Mouse (Mus musculus) brain, embryonic 14.5 days (tissue): ENCODE measurements around the gene Nup43.

Source experiments
- CTCF ChIP-seq: fragments of 200-500 bp; IDR thresholded peaks from 2 replicates; pipeline ENCODE4 v1.5.1; 2012; ENCODE audit warnings: inconsistent platforms, mild to moderate bottlenecking, moderate library complexity, borderline replicate concordance; ENCODE audit not compliant: insufficient read depth, insufficient read length; ENCODE audit errors: extremely low read depth
- POLR2A ChIP-seq: fragments of 200-500 bp; IDR thresholded peaks from 2 replicates; pipeline ENCODE4 v1.6.1; 2012; ENCODE audit warnings: mild to moderate bottlenecking, inconsistent platforms, borderline replicate concordance; ENCODE audit not compliant: poor library complexity, insufficient read depth, insufficient read length, severe bottlenecking; ENCODE audit errors: extremely low read depth

DNA sequence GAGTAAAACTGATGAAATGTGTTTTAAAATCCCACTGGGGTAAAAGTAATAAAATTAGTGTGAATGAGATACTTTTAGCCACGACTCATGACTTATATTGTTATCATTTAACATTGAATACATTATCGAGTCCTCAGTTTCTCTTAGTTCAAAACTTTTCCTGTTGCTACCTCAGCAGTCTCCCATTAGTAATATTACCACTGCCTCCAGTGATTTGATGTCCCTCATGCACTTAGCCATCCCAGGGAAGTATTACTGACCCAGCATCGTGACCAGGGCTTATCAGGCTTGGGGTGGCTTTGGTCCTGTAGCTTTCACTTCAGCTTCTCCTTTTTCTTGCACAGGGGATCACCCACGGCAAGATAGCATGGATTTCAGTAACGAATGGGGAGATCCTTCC is 42.8 kb downstream of the Nup43 start:
- TF ChIP-seq POLR2A: no peak
- no peak for TF ChIP-seq CTCF
